Mouse (Mus musculus) thymus, adult 2 months (tissue): ENCODE measurements around the gene Tas1r1.

Source experiments
- CTCF ChIP-seq: fragments of 200-500 bp; IDR thresholded peaks from 2 replicates; pipeline ENCODE4 v1.5.1; 2012; ENCODE audit warnings: mild to moderate bottlenecking, control low read depth, low read length, moderate library complexity, borderline replicate concordance; ENCODE audit not compliant: control insufficient read depth, poor library complexity, insufficient read depth; ENCODE audit errors: extremely low read depth
- POLR2A ChIP-seq: fragments of 200-500 bp; IDR thresholded peaks from 2 replicates; pipeline ENCODE4 v1.6.1; 2012; ENCODE audit warnings: mild to moderate bottlenecking, low read length, control low read depth, moderate library complexity; ENCODE audit not compliant: control insufficient read depth, poor library complexity, insufficient read depth; ENCODE audit errors: extremely low read depth

DNA sequence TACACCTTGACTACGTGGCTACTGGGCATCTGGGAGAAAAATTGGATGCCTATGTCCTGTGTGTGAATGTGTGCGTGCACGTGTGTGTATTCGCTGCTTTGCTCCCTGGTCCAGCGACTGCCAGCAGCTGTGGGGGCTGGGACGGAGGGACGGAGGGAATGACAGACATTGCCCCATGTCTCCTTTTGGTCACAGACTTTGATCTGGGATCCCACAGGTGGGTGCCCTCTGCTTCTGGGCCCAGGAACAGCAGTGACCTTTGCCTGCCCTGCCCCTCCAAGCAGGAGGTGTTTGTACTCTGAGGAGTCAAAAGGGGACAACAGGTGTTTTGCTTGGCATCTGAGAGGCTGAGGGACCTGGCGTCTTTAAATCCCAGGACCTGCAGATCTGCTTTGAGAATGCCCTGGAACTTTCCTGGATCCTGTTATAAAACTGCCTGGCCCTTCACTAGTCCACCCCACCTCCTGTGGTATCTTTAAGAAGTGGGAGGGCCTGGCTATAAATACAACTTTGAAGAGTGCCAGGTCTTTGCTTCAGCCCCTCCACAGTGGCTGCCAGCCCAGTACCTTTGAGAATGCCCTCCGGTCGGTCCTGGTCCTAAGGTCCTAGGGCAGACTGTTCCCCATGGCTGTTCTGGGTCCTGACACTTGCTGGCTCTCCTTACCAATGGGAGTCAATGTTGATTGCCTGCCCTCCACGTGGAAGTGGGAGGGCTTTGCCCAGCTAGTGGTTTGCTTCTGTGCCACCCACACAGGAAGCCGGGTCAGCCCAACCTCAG, 25.1 kb downstream of the Tas1r1 start:
- TF ChIP-seq CTCF = no peak
- TF ChIP-seq POLR2A = no peak
